Mouse (Mus musculus) left cerebral cortex, adult 11 months (tissue): ENCODE results near the gene Rps17.

ENCODE experiments used
- DNase-seq: peaks from one replicate; pipeline ENCODE4 v3.0.0; 2022; ENCODE audit warnings: low spot score

Rps17 gene

DNA sequence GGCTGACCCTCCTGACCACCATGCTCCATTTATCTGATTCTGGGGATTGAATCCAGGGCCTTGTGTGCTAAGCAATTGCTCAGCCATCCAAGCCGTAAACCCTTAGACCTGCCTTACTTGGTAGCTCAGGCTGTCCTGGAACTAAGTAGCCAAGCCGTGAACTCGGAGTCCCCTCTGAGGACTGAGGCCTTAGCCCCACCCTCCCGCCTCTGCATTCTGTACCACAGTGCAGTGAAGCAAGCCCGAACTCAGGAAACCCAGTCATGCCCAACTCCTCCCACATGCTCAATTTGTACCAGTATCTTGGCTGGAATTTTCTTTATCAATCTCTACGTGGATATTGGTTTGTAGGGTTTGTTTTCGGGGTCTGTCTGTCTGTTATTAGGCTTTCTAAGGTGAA lies 13.2 kb downstream of the Rps17 start:
- no peak for DNase-seq

DNA sequence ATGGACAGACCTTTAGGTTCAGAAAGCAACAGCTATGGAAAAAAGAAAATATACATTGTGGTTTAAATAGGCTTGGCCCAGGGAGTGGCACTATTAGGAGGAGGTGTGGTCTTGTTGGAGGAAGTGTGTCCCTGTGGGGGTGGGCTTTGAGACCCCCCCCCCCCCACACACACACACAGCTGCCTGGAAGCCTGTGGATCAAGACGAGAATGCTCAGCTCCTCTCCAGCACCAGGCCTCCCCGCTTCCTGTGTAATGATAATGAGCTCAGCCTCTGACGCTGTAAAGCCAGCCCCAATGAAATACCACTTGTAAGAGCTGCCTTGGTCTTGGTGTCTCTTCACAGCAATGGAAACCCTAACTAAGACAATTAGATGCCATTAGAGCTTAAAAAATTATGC lies 14.3 kb downstream of the Rps17 start:
- DNase-seq = no peak

- DNase-seq = no peak
Observed at GRCm38 (mm10) chr7:81327661-81328060, 17.4 kb downstream of the Rps17 start.

- no peak for DNase-seq
Observed at GRCm38 (mm10) chr7:81326859-81327258, 18.2 kb downstream of the Rps17 start.

DNA sequence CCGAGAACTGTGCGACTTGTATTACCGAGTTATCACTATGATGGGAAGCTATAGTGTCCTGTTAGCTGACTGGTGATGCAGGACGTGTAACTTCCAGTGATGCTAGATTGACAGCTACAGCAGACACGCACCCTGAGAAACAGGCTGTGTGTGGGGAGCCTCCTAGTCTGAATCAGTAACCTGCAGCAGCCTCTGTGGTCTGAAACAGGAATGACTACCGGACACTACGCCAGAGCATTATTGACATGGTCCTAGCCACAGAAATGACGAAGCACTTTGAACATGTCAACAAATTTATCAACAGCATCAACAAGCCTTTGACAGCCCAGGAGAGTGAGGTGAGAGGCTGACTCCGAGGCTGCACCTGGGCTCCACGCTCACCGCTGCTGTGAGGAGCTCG lies 19.0 kb downstream of the Rps17 start:
- DNase-seq = no peak

GRCm38 (mm10) chr7:81321776-81322175 lies 23.3 kb downstream of the Rps17 start:
- DNase-seq = no peak

DNA sequence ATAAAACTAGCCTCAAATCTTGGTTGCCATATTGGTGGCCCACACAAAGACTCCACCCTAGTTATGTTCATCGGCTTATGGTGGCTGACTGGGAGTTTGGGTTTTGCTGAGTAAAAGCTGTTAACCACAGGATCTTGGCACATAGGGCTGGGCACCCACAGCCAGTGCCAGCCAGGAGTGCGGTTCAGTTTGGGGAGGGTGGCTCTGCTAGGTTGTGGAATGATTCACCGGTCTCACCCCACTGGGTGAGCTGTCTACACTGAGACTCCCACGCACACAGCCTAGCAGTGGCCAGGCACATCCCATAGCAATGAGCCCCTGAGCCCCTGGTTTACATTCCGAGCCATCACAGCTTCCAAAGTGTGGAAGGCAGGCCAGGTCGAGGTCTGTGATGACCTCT lies 25.3 kb downstream of the Rps17 start:
- DNase-seq = no peak

- no peak for DNase-seq
Observed at GRCm38 (mm10) chr7:81315583-81315982, 29.5 kb downstream of the Rps17 start.

DNA sequence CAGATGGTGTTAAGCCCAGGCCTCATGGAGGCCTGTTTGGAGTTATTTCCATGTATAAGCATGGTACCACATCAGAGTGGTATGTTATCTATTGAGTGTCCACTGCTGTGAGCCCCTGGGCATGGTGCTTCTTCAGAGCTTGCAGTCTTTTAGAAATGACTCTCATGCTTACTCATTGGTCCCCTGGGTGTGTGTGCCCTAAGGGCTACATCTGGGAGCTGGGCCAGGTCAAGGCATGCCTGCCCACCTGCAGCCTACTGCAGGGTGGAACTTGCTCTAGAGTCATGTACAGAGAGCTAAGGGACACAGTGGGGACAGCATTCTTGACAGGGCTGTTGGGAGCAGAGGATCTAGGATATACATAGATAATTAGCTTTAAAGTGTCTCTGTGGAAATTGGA lies 33.5 kb downstream of the Rps17 start:
- DNase-seq = no peak

DNA sequence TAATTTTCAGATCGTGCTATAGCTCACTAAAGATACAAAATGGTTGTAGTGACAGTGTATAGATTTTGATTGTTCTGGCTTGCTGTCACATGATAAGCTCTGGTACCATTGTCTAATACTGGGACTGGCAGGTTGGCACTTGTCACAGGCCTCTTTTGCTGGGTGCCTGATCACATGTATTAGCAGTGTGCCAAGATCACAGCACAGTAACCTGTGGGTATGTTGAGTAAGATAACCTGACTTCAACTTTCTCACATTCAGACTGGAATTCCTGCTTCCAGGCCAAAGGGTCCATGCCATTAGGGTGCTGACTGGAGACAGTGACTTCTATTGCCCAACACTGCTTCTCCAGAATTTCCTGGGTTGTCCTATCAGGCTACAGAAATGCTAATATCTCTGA lies 33.9 kb downstream of the Rps17 start:
- no peak for DNase-seq

DNA sequence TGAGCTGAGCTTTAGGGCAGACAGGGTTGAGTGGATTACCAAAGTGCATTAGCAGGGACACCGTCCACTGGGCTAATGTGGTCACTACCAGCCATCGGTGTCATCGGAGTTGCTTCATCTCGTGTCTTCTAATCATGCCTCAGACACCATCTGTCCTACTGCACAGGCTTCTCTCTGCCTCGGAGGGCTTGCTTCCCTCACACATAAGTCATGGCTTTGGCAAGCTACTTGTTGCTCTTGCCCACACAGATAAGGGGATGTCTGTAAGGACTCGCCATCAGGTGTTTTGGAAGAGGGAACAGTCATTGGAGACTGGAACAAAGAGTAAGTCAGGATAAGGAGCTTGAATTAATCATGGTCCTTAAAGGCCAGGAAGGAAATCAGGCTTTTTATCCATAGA lies 35.8 kb downstream of the Rps17 start:
- DNase-seq = no peak

- DNase-seq = peak; percentile 41
Observed at GRCm38 (mm10) chr7:81307735-81308134, 37.3 kb downstream of the Rps17 start.

- DNase-seq = peak; percentile 44
Observed at GRCm38 (mm10) chr7:81304675-81305074, 40.4 kb downstream of the Rps17 start.

- no peak for DNase-seq
Observed at GRCm38 (mm10) chr7:81304100-81304499, 41.0 kb downstream of the Rps17 start.

DNA sequence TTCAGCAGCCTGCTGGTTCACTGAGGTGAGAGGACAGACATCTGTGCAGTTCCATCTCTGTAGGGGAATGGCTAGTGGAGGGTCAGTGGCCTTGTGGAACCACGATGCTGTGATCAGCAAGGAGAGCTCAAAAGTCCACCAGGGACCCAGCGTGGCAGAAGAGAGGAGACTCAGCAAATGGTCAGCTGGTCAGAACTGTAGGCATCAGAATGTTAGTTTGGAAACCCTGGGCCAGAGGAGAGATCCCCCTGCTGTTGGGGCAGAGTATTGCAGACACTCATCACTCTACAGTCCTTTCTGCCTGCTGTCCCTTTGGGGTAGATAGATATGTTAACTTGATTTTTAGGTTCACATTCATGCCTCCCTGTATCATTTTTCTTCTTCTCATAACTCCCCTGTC lies 41.4 kb downstream of the Rps17 start:
- DNase-seq = no peak

DNA sequence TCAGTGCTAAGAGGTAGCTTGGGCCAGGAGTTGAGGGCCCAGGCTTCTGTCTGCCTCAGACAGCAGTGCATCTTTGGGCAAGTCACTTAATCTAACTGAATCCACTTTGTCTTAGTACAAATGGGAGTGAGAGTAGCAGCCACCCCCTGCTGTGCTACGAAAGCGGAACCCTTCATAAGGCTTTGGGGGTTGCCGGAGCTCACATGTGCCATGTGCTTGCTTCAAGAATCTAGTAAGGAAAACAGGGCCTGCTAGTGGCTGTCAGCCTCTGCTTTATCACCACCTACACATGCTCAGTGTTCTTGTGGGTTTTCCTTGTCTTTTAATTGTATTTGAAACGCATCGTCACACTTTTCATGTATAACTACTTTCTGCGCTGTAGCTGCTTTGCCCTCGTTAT lies 43.7 kb downstream of the Rps17 start:
- no peak for DNase-seq

DNA sequence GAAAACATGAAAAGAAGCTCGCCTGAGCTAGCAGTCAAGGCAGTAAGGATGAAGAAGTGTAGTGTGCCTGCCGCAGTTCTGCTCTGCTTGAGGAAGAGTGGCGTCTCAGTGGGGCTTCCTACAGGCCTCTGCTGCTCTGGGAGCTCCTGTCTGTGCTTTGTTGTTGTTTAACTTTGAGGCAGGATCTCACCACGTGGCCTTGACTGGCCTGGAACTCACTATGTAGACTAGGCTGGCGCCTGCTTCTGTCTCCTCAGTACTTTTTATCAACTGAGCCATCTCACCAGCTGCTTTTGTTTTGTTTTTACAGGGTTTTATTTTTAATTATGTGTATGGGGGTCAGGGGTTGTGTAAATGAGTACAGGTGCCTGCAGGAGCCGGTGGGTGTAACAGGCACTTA lies 46.8 kb downstream of the Rps17 start:
- no peak for DNase-seq

DNA sequence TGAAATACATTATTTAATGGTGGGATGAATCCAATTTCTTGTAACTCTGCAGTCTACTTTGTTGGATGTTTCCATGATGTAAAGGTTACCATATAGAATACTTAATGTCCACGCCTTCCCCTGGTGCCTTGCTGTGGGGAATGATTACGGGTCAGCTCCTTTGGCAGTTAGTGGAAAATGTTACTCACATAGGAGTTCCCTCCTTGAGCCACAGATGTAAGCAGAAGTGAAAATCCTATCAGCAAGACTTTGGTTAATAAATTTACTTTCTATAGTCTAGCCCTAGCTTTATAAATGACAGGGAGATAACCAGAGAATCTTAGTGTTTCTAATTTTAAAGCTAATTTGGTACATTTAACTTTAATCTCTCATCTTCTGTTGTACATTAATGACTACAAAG lies 49.9 kb downstream of the Rps17 start:
- no peak for DNase-seq
